Mouse (Mus musculus): Measurements from ENCODE around the gene Invs. TPM values are rescaled to one million over a fixed set of nuclear protein-coding genes. Genes with fewer than 3 reads are reported as not detected.

Invs gene
- 2.8 TPM for polyA plus RNA-seq (2012; fragmentation: generic; extraction: Trizol)
- long read RNA-seq, experiment 1, partial matches to known transcripts = 0 of 2 reads
- long read RNA-seq, experiment 1, other reads (novel, unspliced or antisense) = 1 of 2 reads
- long read RNA-seq, experiment 2, partial matches to known transcripts = 6 of 16 reads
- long read RNA-seq, experiment 2, other reads (novel, unspliced or antisense) = 10 of 16 reads

DNA sequence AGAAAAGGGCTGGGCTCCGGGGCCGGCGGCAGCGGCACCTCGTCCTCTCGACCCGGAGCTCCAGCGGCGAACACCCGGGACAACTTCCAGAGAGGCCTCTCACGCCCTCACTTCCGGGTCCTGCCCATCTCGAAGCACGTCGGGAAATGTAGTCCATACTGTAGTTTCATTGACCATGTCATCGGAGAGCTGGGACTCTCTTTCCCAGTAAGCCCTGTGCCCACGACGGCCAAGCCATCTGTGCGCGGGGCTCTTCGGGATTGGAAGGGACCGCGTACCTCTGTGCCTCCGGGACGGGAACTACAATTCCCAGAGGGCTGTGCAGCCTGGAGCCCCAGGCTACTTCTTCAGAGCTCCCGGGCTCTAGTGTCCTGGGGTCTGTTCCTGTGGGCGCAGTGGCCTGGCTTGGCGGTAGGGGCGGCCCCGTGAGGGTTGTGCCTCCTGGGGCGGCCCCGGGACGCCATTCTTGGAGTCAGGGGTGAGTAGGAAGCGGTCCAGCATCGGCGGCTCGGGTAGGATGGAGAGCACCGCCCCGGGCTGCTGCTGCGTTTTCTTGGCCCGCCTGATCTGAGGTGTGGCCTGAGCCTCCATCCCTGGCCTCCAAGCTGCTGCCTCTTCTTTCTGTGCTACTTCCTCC is at the start of gene Invs, which contains the start of gene Erp44:
TSS of gene Invs (plus strand) at position 263 of the 637 bp plus-strand sequence.
TSS of gene Erp44 (minus strand) at position 61 of the 637 bp plus-strand sequence.
- Histone ChIP-seq H3K79me2 (ENCODE audit: control insufficient read depth, insufficient read depth) (peaks cover 48% of the 10 kb centered on the region), H3K27me3 (ENCODE audit: control insufficient read depth, insufficient read depth, insufficient read length) (no peaks in the 10 kb centered on the region), H3K79me3 (ENCODE audit: low read depth) (peaks cover 35% of the 10 kb centered on the region), H3K4me3 (ENCODE audit: insufficient read depth, poor library complexity, severe bottlenecking) (peak within 1 kb of the TSS; percentile 94), H3ac (ENCODE audit: control insufficient read depth, insufficient read length, low read depth) (peak within 1 kb of the TSS; percentile 78), H3K36me3 (ENCODE audit: control insufficient read depth, insufficient read depth) (no peaks in the 10 kb centered on the region)
- TF ChIP-seq MYOG (IDR thresholded peaks at IDR 0.05; ENCODE audit: control insufficient read depth, extremely low read depth, insufficient read length) = no peak
- no peak for TF ChIP-seq MYOD1 (IDR thresholded peaks at IDR 0.05; ENCODE audit: control insufficient read depth, insufficient read length, low read depth)
- TF ChIP-seq CEBPB (IDR thresholded peaks at IDR 0.05; ENCODE audit: low read depth) = no peak
- TF ChIP-seq MAX (IDR thresholded peaks at IDR 0.05) = no peak
- TF ChIP-seq USF1 (IDR thresholded peaks at IDR 0.05; ENCODE audit: low read depth) = no peak
- no peak for TF ChIP-seq CTCF (IDR thresholded peaks at IDR 0.05; ENCODE audit: control insufficient read depth, insufficient read depth, insufficient read length)
- TF ChIP-seq FOSL1 (IDR thresholded peaks at IDR 0.05; ENCODE audit: insufficient read depth, low read length, poor library complexity, severe bottlenecking) = no peak

DNA sequence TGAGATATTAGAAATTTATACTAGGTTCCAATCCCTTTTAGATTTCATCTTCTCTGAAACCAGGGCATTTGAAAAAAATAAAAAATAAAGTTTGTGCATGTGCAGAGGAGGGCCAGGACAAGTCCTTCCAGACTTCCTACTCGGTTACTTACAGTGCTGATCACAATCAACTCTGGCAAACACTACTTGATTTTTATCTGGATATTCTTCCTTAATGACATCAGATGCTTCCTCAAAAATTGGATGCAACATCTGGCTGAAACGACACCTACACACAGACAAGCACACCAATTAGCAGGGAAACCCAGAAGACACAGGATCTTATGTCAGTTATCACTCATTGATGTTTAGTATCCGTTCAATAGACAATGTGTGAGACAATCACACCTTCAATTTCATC is 42.8 kb upstream of the Invs start:
- Histone ChIP-seq H3K4me3 (ENCODE audit: insufficient read depth, poor library complexity, severe bottlenecking) (no peak overlapping the region), H3K36me3 (ENCODE audit: control insufficient read depth, insufficient read depth) (peaks cover 19% of the 10 kb centered on the region), H3K79me3 (ENCODE audit: low read depth) (no peaks in the 10 kb centered on the region), H3K27me3 (ENCODE audit: control insufficient read depth, insufficient read depth, insufficient read length) (no peaks in the 10 kb centered on the region), H3ac (ENCODE audit: control insufficient read depth, insufficient read length, low read depth) (no peak overlapping the region), H3K79me2 (ENCODE audit: control insufficient read depth, insufficient read depth) (no peaks in the 10 kb centered on the region)
- TF ChIP-seq FOSL1 (IDR thresholded peaks at IDR 0.05; ENCODE audit: insufficient read depth, low read length, poor library complexity, severe bottlenecking) = no peak
- TF ChIP-seq MAX (IDR thresholded peaks at IDR 0.05) = no peak
- TF ChIP-seq MYOD1 (IDR thresholded peaks at IDR 0.05; ENCODE audit: control insufficient read depth, insufficient read length, low read depth) = no peak
- TF ChIP-seq CTCF (IDR thresholded peaks at IDR 0.05; ENCODE audit: control insufficient read depth, insufficient read depth, insufficient read length) = no peak
- TF ChIP-seq MYOG (IDR thresholded peaks at IDR 0.05; ENCODE audit: control insufficient read depth, extremely low read depth, insufficient read length) = no peak
- no peak for TF ChIP-seq USF1 (IDR thresholded peaks at IDR 0.05; ENCODE audit: low read depth)
- TF ChIP-seq CEBPB (IDR thresholded peaks at IDR 0.05; ENCODE audit: low read depth) = no peak

DNA sequence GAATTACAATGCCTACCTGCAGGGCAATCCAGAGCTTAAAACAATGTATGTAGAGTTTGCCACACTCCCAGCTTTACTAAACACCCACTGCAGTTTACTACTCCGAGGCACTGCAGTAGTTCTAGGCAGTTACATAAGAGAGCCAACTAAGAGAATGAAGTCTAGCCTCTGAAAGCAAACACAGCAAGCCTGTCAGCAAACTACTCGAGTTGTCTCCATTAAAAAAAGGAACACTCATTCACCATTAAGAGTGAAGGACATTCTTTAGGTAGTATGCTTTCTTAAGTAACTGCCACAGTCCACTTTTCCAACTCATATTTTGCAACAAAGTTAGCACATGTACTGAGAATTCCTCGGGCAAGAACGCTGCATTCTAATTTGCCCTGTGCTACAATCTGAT is 40.5 kb upstream of the Invs start:
- Histone ChIP-seq H3K4me3 (ENCODE audit: insufficient read depth, poor library complexity, severe bottlenecking) (no peak overlapping the region), H3K79me2 (ENCODE audit: control insufficient read depth, insufficient read depth) (peaks cover 5% of the 10 kb centered on the region), H3K27me3 (ENCODE audit: control insufficient read depth, insufficient read depth, insufficient read length) (no peaks in the 10 kb centered on the region), H3K36me3 (ENCODE audit: control insufficient read depth, insufficient read depth) (peaks cover 19% of the 10 kb centered on the region), H3K79me3 (ENCODE audit: low read depth) (no peaks in the 10 kb centered on the region), H3ac (ENCODE audit: control insufficient read depth, insufficient read length, low read depth) (no peak overlapping the region)
- TF ChIP-seq MYOG (IDR thresholded peaks at IDR 0.05; ENCODE audit: control insufficient read depth, extremely low read depth, insufficient read length) = no peak
- TF ChIP-seq USF1 (IDR thresholded peaks at IDR 0.05; ENCODE audit: low read depth) = no peak

DNA sequence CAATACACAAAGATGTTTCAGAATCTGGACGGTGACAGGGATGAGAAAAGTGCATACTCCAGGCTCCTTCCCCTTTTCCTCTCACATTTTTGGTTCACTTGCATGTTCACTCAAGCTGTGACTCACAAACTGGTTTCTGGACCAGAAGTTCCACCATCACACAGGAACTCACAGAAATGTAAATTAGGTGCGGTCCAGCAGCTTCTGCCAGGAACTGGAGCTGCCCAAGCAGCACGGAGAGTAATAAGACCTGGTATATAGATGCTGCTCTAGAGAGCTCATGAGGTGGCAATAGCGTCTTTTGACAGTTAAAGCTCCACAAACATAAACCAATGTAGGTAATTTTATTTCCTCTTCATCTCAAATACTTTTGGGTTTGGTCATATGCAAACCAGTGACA is 37.1 kb upstream of the Invs start:
- peaks cover 15% of the 10 kb centered on the region for H3K36me3 ChIP-seq (ENCODE audit: control insufficient read depth, insufficient read depth)
- peaks cover 23% of the 10 kb centered on the region for H3K79me2 ChIP-seq (ENCODE audit: control insufficient read depth, insufficient read depth)
- peaks cover 3% of the 10 kb centered on the region for H3K79me3 ChIP-seq (ENCODE audit: low read depth)
- no peak overlapping the region for H3K4me3 ChIP-seq (ENCODE audit: insufficient read depth, poor library complexity, severe bottlenecking)
- H3ac ChIP-seq (ENCODE audit: control insufficient read depth, insufficient read length, low read depth) = no peak overlapping the region
- no peaks in the 10 kb centered on the region for H3K27me3 ChIP-seq (ENCODE audit: control insufficient read depth, insufficient read depth, insufficient read length)
- TF ChIP-seq MAX (IDR thresholded peaks at IDR 0.05) (no peak), MYOG (IDR thresholded peaks at IDR 0.05; ENCODE audit: control insufficient read depth, extremely low read depth, insufficient read length) (no peak), FOSL1 (IDR thresholded peaks at IDR 0.05; ENCODE audit: insufficient read depth, low read length, poor library complexity, severe bottlenecking) (no peak), MYOD1 (IDR thresholded peaks at IDR 0.05; ENCODE audit: control insufficient read depth, insufficient read length, low read depth) (no peak), CEBPB (IDR thresholded peaks at IDR 0.05; ENCODE audit: low read depth) (no peak), USF1 (IDR thresholded peaks at IDR 0.05; ENCODE audit: low read depth) (no peak), CTCF (IDR thresholded peaks at IDR 0.05; ENCODE audit: control insufficient read depth, insufficient read depth, insufficient read length) (no peak)

DNA sequence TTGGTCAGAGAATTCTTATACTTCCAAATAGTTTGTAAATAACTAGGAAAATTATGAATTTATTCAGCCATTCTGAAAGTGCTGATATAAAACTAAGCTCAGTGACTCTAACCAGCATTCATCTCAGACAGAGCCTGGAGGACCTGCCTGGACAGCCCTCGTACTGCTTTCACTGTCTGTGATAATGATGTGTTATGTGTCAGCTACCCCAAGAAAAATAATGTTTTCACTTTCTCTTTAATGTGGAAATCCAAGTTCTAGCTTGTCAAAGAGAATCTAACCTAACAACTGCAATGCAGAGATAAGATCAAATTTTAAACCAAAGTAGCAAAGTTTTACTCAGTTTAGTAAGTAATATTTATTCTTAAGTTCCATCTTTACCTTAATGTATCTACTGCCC is 35.8 kb upstream of the Invs start:
- H3K79me3 ChIP-seq (ENCODE audit: low read depth) = peaks cover 3% of the 10 kb centered on the region
- TF ChIP-seq CEBPB (IDR thresholded peaks at IDR 0.05; ENCODE audit: low read depth) (no peak), MYOD1 (IDR thresholded peaks at IDR 0.05; ENCODE audit: control insufficient read depth, insufficient read length, low read depth) (no peak), CTCF (IDR thresholded peaks at IDR 0.05; ENCODE audit: control insufficient read depth, insufficient read depth, insufficient read length) (no peak), FOSL1 (IDR thresholded peaks at IDR 0.05; ENCODE audit: insufficient read depth, low read length, poor library complexity, severe bottlenecking) (no peak), MYOG (IDR thresholded peaks at IDR 0.05; ENCODE audit: control insufficient read depth, extremely low read depth, insufficient read length) (no peak), MAX (IDR thresholded peaks at IDR 0.05) (no peak), USF1 (IDR thresholded peaks at IDR 0.05; ENCODE audit: low read depth) (no peak)
- peaks cover 23% of the 10 kb centered on the region for H3K79me2 ChIP-seq (ENCODE audit: control insufficient read depth, insufficient read depth)
- H3K36me3 ChIP-seq (ENCODE audit: control insufficient read depth, insufficient read depth) = peaks cover 6% of the 10 kb centered on the region
- no peak overlapping the region for H3ac ChIP-seq (ENCODE audit: control insufficient read depth, insufficient read length, low read depth)
- H3K4me3 ChIP-seq (ENCODE audit: insufficient read depth, poor library complexity, severe bottlenecking) = no peak overlapping the region
- H3K27me3 ChIP-seq (ENCODE audit: control insufficient read depth, insufficient read depth, insufficient read length) = no peaks in the 10 kb centered on the region

Data from C2C12 (cell line).